Mouse (Mus musculus) kidney, embryonic 16.5 days (tissue): ENCODE data around the gene Smoc1. TPM values are rescaled to one million over a fixed set of nuclear protein-coding genes. Genes with fewer than 3 reads are reported as not detected.

Experiments used
- ATAC-seq: fragments of 200-750 bp; cut with Nextera tagmentation; 2 replicates; pipeline ENCODE4 v1.8.0; 2017; ENCODE audit warnings: moderate TSS enrichment; ENCODE audit not compliant: low FRiP score, low TSS enrichment
- H3K27ac ChIP-seq: fragments of 300-500 bp; sonication (generic); 2 replicates; pipeline ENCODE4 v1.5.1; 2014; ENCODE audit warnings: low read length
- H3K27me3 ChIP-seq: fragments of 300-500 bp; sonication (generic); 2 replicates; pipeline ENCODE4 v1.6.1; 2014; ENCODE audit warnings: low read length, control low read depth, mixed read lengths; ENCODE audit not compliant: insufficient read depth
- H3K36me3 ChIP-seq: fragments of 300-500 bp; sonication (generic); 2 replicates; pipeline ENCODE4 v1.6.1; 2014; ENCODE audit warnings: low read length, control low read depth, mixed read lengths; ENCODE audit not compliant: insufficient read depth
- H3K4me1 ChIP-seq: fragments of 300-500 bp; sonication (generic); 2 replicates; pipeline ENCODE4 v1.6.1; 2014; ENCODE audit warnings: low read length, control low read depth, mixed read lengths; ENCODE audit not compliant: insufficient read depth
- H3K4me2 ChIP-seq: fragments of 300-500 bp; sonication (generic); replicated peaks from 2 replicates; pipeline ENCODE4 v1.6.1; 2014; ENCODE audit warnings: low read depth, low read length
- H3K4me3 ChIP-seq: fragments of 300-500 bp; sonication (generic); 2 replicates; pipeline ENCODE4 v1.5.1; 2014; ENCODE audit warnings: mild to moderate bottlenecking, low read length
- H3K9ac ChIP-seq: fragments of 300-500 bp; sonication (generic); replicated peaks from 2 replicates; pipeline ENCODE4 v1.6.1; 2014; ENCODE audit warnings: low read length
- H3K9me3 ChIP-seq: fragments of 300-500 bp; sonication (generic); 2 replicates; pipeline ENCODE4 v1.6.1; 2016; ENCODE audit warnings: low read length, control low read depth
- WGBS: fragments of 180-500 bp; shearing (Covaris S2); extraction: QIAGEN DNeasy Blood & Tissue Kit; methylation state at CpG from one replicate; pipeline ENCODE4 v1.1.7; 2014; 5-methylcytosine and 5-hydroxymethylcytosine counted together
- polyA plus RNA-seq: library from polyadenylated mRNA; unstranded; fragments of >200 nt; fragmentation: Nextera tagmentation; extraction: Ambion mirVana; gene quantifications from 2 replicates; pipeline ENCODE4 v1.2.1, GENCODE M21; 2015

Gene Smoc1
- polyA plus RNA-seq, 1 experiment from 2014 or later: 2.1 TPM

DNA sequence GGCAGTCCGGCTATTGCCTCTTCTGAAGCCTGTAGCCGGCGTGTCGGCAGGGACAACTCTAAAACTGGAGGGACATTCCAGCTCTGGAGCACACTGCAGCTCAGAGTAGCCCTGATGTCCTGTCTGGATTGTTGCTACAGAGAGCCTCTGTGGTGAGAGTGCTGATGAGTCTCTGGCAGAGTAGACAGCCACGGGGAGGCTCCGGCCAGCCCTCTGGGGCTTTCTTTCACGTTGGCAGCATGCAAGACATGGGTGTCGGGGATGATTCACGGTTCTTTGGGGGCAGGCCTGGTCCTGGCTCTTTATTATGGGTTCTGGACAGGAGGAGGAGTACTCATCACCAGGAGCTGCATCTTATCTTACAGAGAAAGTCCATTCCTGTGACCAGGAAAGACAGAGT is 140.5 kb downstream of the Smoc1 start:
- H3K36me3 ChIP-seq: no peaks in the 10 kb centered on the region
- ATAC-seq: no peak
- H3K9me3 ChIP-seq: no peaks in the 10 kb centered on the region
- no peak overlapping the region for H3K27ac ChIP-seq
- H3K4me1 ChIP-seq: peaks cover 13% of the 10 kb centered on the region
- no peak overlapping the region for H3K4me3 ChIP-seq
- H3K27me3 ChIP-seq: peaks cover 70% of the 10 kb centered on the region
- no peak overlapping the region for H3K4me2 ChIP-seq
- WGBS: 29% methylated on average over 9 of the region's 9 CpGs
- H3K9ac ChIP-seq: no peak overlapping the region

DNA sequence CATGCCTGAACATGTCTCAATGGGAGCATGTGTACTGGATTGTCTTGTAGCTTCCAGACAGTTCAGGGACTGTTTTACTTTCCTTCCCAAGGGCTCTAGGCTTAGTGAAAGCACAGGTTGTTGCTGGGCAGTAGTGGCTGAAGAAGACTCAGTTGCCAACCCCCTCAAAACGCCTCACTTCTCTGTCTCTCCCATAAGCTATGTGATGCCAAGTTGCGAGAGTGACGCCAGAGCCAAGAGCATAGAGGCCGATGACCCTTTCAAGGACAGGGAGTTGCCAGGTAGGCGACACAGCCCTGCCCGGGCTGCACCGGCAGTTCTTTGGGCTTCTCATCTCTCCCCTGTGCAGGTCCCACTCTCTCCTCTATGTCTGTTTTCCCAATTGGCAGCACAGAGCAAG is 141.4 kb downstream of the Smoc1 start:
- no peaks in the 10 kb centered on the region for H3K36me3 ChIP-seq
- H3K4me3 ChIP-seq: no peak overlapping the region
- no peak overlapping the region for H3K27ac ChIP-seq
- 91% methylated on average over 7 of the region's 7 CpGs for WGBS
- no peak overlapping the region for H3K9ac ChIP-seq
- H3K4me2 ChIP-seq: no peak overlapping the region
- peaks cover 13% of the 10 kb centered on the region for H3K4me1 ChIP-seq
- peaks cover 70% of the 10 kb centered on the region for H3K27me3 ChIP-seq
- no peak for ATAC-seq
- H3K9me3 ChIP-seq: no peaks in the 10 kb centered on the region

- H3K4me2 ChIP-seq: no peak overlapping the region
- H3K9me3 ChIP-seq: no peaks in the 10 kb centered on the region
- 70% methylated on average over 2 of the region's 2 CpGs for WGBS
- peaks cover 13% of the 10 kb centered on the region for H3K4me1 ChIP-seq
- H3K36me3 ChIP-seq: no peaks in the 10 kb centered on the region
- no peak overlapping the region for H3K4me3 ChIP-seq
- ATAC-seq: no peak
- H3K27ac ChIP-seq: no peak overlapping the region
- peaks cover 70% of the 10 kb centered on the region for H3K27me3 ChIP-seq
- no peak overlapping the region for H3K9ac ChIP-seq
These were observed 141.9 kb downstream of the Smoc1 start for GRCm38 (mm10) chr12:81168494-81168893.

DNA sequence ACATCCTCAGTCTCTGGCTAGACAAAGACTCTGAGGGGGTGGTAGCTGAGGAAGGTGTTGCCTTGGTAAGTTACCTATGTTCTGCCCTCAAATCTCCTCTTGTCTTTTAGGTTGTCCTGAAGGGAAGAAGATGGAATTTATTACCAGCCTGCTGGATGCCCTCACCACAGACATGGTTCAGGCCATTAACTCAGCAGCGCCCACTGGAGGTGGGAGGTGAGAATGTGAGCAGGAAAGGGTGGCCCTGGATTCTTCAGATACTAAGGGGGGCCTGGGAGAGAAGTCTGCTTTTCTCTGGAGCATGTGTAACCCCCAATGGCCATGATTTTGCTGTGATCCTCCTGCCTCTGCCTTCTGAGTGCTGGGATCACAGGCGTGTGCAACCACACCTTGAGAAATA is 143.5 kb downstream of the Smoc1 start:
- peaks cover 73% of the 10 kb centered on the region for H3K27me3 ChIP-seq
- H3K4me3 ChIP-seq: no peak overlapping the region
- H3K4me1 ChIP-seq: peaks cover 13% of the 10 kb centered on the region
- no peak overlapping the region for H3K9ac ChIP-seq
- no peak overlapping the region for H3K27ac ChIP-seq
- WGBS: 76% methylated on average over 2 of the region's 2 CpGs
- no peaks in the 10 kb centered on the region for H3K9me3 ChIP-seq
- no peak for ATAC-seq
- H3K36me3 ChIP-seq: no peaks in the 10 kb centered on the region
- H3K4me2 ChIP-seq: no peak overlapping the region

DNA sequence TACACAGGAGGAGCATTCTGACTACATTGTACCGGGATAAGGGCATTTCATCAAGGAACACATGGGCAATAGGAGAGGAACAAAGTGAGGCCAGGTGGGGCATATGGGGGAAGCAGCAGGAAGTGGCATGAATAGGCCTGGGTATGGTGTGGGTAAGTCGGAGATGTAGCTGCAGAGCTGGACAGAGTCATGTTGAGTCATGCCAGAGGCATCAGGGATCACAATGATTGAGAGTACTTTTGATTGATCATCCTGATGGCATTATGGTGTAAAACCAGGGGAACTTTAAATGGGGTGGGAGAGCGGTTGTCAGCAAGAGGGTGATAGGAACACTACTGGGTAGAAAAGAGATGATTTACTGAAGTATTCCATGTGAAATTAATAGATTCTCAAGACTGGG is 146.4 kb downstream of the Smoc1 start:
- Histone ChIP-seq H3K4me1 (no peaks in the 10 kb centered on the region), H3K9ac (no peak overlapping the region), H3K36me3 (no peaks in the 10 kb centered on the region), H3K4me2 (no peak overlapping the region), H3K9me3 (no peaks in the 10 kb centered on the region), H3K27ac (no peak overlapping the region), H3K4me3 (no peak overlapping the region), H3K27me3 (peaks cover 60% of the 10 kb centered on the region)
- WGBS: 87% methylated on average over 3 of the region's 3 CpGs
- no peak for ATAC-seq

GRCm38 (mm10) chr12:81173893-81174292 is 147.3 kb downstream of the Smoc1 start:
- 90% methylated on average over 4 of the region's 4 CpGs for WGBS
- H3K4me2 ChIP-seq: no peak overlapping the region
- H3K9ac ChIP-seq: no peak overlapping the region
- H3K27me3 ChIP-seq: peaks cover 55% of the 10 kb centered on the region
- no peaks in the 10 kb centered on the region for H3K9me3 ChIP-seq
- H3K36me3 ChIP-seq: no peaks in the 10 kb centered on the region
- no peak overlapping the region for H3K27ac ChIP-seq
- ATAC-seq: no peak
- H3K4me3 ChIP-seq: no peak overlapping the region
- no peaks in the 10 kb centered on the region for H3K4me1 ChIP-seq

- no peak overlapping the region for H3K4me3 ChIP-seq
- H3K27ac ChIP-seq: no peak overlapping the region
- no peak overlapping the region for H3K9ac ChIP-seq
- ATAC-seq: no peak
- peaks cover 42% of the 10 kb centered on the region for H3K27me3 ChIP-seq
- no peaks in the 10 kb centered on the region for H3K36me3 ChIP-seq
- no peaks in the 10 kb centered on the region for H3K9me3 ChIP-seq
- no peak overlapping the region for H3K4me2 ChIP-seq
- no peaks in the 10 kb centered on the region for H3K4me1 ChIP-seq
- WGBS: 46% methylated on average over 9 of the region's 9 CpGs
These were observed 148.6 kb downstream of the Smoc1 start for GRCm38 (mm10) chr12:81175252-81175651.

DNA sequence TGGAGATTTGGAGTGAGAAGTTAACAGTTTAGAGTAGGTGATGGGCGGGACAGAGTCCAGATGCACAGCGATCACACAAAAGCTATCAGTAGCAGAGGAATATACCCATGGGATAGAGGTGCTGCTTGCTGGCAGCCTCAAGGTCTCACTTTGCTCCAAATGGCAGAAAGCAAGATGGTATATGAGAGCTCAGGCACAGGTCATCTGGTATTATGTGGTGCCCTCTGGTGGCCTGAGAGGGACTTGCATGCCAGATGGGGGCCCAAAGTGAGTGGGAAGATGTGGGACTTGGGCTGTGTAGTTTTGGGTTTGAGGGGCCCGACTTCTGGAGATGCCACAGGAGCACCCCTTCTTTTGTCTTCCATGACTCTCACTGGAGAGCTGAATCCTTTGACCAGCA is 155.5 kb downstream of the Smoc1 start:
- H3K9ac ChIP-seq: no peak overlapping the region
- no peaks in the 10 kb centered on the region for H3K36me3 ChIP-seq
- H3K4me3 ChIP-seq: no peak overlapping the region
- H3K27ac ChIP-seq: no peak overlapping the region
- H3K9me3 ChIP-seq: no peaks in the 10 kb centered on the region
- H3K27me3 ChIP-seq: 0 out of 2 replicates have a peak, but pooled peaks cover 3% of the 10 kb centered on the region
- ATAC-seq: 0 out of 2 replicates have a peak, but pooled peaks have one; percentile 51
- H3K4me2 ChIP-seq: no peak overlapping the region
- 65% methylated on average over 3 of the region's 3 CpGs for WGBS
- no peaks in the 10 kb centered on the region for H3K4me1 ChIP-seq

DNA sequence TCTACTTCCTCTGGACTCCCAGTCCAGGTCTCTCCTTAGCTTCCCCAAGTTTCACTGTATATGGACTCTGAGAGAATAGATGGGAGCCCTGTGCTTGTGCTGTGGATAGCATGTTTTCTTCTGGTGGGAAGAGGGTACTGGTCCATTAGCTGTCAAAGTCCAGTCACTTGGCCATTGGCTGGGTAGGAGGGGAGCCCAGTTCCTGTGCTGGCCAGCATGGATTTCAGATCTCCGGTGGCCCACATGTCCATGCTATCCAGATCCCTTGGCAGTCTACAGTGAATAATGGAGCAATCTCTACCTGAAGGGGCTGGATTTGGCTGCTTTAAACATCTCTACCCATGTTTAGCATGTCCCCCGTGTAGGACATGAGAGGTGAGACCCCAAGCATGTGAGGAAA is 158.4 kb downstream of the Smoc1 start:
- Histone ChIP-seq H3K4me1 (no peaks in the 10 kb centered on the region), H3K4me2 (no peak overlapping the region), H3K9me3 (no peaks in the 10 kb centered on the region), H3K4me3 (no peak overlapping the region), H3K27me3 (0 out of 2 replicates have a peak, but pooled peaks cover 3% of the 10 kb centered on the region), H3K36me3 (no peaks in the 10 kb centered on the region), H3K9ac (no peak overlapping the region), H3K27ac (no peak overlapping the region)
- ATAC-seq: no peak
- 85% methylated on average over 2 of the region's 2 CpGs for WGBS

GRCm38 (mm10) chr12:81186081-81186480 is 159.5 kb downstream of the Smoc1 start:
- Histone ChIP-seq H3K9me3 (no peaks in the 10 kb centered on the region), H3K27me3 (0 out of 2 replicates have a peak, but pooled peaks cover 3% of the 10 kb centered on the region), H3K9ac (no peak overlapping the region), H3K4me3 (no peak overlapping the region), H3K27ac (no peak overlapping the region), H3K36me3 (no peaks in the 10 kb centered on the region), H3K4me2 (no peak overlapping the region), H3K4me1 (no peaks in the 10 kb centered on the region)
- no peak for ATAC-seq
- 89% methylated on average over 4 of the region's 4 CpGs for WGBS
